Mouse (Mus musculus) induced T-regulatory cell, adult 2 months (primary cell): ENCODE measurements around the gene Olfr815.
"Not testable (repeated sequence)": the region's sequence is repeated elsewhere in the genome, so short reads cannot be mapped to it uniquely, and the experiment has no call there.

Experiments used
- DNase-seq: peaks from one replicate; pipeline ENCODE4 v3.0.0-alpha.2; 2012; ENCODE audit warnings: low read depth

The Olfr815 gene

DNA sequence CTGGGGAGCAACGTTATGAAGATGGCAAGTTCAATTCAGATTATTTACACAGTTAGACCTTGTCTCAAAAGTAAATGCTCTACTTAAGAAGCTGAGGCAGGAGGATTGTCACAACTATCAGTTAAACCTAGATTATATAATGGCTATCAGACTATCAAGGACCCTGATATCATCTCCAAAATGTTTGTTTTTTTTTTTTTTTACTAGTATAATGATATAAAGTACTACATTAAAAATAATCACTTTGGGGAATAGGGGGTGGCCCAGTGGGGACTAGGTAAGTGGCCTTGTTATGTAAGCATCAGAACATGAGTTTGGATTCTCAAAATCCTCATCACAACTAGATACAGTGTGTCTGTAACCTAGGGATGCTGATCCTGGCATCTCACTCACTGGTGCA, at the start of gene Olfr815:
Olfr815 (minus strand) TSS at position 101 of the 400 bp plus-strand sequence.
- not testable (repeated sequence) for DNase-seq

DNA sequence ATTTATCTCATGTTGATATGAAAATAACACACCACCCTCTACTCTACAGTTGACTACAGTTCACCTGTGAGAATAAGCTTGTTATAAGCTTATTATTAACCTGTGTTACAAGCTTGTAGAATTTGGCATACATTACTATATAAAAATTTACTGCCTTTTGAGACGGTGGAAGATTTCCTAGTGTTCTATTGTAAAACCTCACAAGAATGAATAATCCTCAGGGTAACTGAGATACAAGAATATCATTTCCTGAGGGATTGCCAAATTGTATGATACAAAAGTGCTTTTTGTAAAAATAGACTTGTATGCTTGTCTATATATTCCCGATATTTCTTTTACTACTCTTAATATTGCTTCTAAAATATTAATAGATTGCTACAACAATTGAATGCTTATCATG, 43.3 kb upstream of the Olfr815 start, which contains the start of gene Olfr818:
Olfr818 (minus strand) TSS at position 101 of the 400 bp plus-strand sequence.
- no peak for DNase-seq

DNA sequence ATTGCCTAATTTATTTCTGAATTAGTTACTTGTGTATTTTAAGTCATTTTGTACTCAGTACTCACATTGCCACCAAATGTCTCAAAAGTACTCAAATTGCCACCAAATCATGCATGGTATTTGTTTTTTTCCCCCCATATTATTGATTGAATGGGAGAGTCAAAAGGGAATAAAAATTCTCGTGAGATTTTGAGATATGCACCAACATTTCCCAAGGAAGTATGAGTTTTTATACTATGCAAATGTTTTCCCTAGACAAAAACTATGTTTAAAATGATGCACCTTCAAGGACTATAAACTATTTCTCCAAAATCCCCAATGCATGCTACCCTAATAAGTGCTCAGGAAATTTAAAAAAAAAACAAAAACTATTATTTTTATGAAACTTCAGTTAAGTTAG, 9.8 kb upstream of the Olfr815 start, which contains the start of gene Olfr816:
Olfr816 (minus strand) TSS at position 101 of the 400 bp plus-strand sequence.
- no peak for DNase-seq

DNA sequence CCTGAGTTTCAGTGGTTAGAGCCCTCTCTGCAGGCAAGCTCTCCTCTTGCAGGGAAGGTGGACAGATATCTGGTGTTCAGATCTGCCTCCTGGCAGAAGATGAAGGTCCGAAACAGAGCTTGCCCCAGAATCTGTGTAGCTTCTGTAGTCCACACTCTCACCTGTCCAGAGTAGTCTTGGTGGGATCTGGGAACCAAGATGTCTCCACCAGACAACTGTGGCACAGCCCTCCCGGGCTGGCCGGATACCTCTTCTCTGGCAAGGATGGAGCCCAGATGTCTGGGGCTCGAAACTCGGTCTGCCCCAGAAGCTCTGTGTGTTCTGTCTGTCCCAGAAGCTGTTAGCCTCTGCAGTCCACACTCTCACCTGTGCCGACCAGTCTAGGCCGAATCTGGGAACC, 19.7 kb downstream of the Olfr815 start:
- DNase-seq = no peak

DNA sequence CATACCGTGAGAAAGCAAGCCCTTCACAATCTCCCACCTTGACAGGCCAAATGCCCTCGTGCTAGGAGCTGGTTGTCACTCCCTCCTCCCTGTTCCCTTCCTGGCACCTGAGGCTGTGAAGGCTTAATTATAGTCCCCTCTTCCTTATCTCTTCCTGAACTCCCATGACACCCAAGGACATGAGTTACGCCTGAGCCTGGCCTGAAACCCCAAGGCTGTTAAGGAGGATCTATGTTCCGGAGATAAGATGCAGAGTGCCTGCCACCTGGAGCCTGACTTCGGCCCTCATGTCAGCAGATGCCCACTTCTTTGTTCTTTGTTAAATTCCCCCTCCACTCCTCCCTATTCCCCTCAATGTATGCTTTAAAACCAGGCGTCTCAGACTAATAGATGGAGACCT, 20.2 kb downstream of the Olfr815 start:
- DNase-seq = not testable (repeated sequence)

DNA sequence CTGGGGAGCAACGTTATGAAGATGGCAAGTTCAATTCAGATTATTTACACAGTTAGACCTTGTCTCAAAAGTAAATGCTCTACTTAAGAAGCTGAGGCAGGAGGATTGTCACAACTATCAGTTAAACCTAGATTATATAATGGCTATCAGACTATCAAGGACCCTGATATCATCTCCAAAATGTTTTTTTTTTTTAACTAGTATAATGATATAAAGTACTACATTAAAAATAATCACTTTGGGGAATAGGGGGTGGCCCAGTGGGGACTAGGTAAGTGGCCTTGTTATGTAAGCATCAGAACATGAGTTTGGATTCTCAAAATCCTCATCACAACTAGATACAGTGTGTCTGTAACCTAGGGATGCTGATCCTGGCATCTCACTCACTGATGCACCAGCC, 25.9 kb downstream of the Olfr815 start, which contains the start of gene Olfr814:
Olfr814 (minus strand) TSS at position 101 of the 400 bp plus-strand sequence.
- not testable (repeated sequence) for DNase-seq

DNA sequence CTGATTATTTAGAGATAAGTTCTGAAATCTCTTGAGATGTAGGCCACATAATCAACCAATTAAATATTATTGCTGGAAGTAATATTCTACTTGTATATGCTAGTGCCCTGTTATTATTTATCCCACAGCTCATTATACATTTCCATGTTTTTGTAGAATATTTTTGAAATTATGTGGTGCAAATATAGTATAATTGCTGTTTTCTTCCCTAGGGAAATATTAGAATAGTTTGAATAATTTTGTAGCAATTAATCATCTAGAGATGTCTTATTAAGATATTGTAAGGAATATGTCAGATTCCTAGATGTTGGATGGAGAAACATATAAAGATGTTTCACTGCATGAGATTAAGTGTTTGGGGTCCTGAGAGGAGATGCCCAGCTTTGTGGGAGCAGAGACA, 50.6 kb downstream of the Olfr815 start, which contains the start of gene Olfr813:
Olfr813 (plus strand) TSS at position 301 of the 400 bp plus-strand sequence.
- DNase-seq = no peak
